Mouse (Mus musculus) telencephalon, adult 2 months (tissue): ENCODE measurements around the gene Nfatc2ip.
"Not testable (repeated sequence)": the region's sequence is repeated elsewhere in the genome, so short reads cannot be mapped to it uniquely, and the experiment has no call there.

Experiments
- DNase-seq: peaks from one replicate; pipeline ENCODE4 v3.0.0-alpha.2; 2011; ENCODE audit warnings: low read depth, low spot score

Gene Nfatc2ip

DNA sequence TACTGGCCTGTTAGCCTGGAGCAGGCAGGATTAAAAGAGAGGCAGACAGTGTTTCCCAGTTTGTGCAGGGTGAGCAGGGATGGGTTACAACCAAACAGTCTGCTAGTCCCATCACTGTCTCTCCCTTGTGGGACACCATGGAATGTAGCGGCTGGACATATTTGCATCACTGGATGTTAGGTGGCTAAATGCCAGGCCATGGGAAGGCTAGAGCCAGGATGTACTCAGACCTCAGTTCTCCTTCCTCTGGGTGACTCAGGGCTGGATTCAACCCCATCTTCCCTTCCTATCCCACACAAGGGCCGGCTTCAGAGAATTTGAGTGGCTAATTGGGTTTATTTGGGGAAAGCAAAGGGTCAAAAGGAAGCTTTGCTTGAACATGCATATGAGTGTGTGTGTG is 12.1 kb upstream of the Nfatc2ip start:
- DNase-seq, result no peak

DNA sequence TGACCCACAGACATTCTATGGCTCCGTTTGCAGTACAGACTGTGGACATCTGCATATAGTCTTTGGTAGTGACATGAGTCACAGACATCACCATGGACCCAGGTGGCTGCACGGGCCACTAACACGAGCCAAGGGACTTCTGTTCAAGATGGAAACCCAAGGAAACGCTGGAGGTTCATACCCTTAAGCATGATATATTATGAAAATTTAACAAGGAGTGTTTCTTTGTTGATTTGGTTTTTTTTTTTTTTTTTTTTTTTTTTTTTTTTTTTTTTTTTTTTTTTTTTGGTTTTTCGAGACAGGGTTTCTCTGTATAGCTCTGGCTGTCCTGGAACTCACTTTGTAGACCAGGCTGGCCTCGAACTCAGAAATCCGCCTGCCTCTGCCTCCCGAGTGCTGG is 6.0 kb upstream of the Nfatc2ip start:
- not testable (repeated sequence) for DNase-seq

DNA sequence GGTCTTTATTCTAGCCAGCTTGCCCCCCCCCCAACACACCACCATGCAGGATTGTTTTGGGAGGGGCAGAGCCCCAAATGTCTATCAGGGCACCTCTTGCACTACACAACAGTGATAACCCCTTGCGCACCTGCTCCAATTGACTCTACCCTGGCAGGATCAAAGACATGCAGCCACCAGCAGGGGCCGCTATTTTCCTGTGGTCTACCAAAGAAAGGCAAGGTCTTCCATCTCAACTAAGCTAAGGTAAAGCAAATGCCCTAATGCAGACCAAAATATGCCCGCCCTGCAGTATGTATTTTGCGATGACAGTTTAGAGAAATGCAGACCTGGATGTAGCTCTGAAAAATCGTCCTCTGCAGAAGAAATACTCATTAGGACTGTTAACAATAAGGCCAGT is 3.0 kb upstream of the Nfatc2ip start:
- DNase-seq, result peak; percentile 39

GRCm38 (mm10) chr7:126397822-126398221 is 1.3 kb upstream of the Nfatc2ip start:
- DNase-seq, result no peak

DNA sequence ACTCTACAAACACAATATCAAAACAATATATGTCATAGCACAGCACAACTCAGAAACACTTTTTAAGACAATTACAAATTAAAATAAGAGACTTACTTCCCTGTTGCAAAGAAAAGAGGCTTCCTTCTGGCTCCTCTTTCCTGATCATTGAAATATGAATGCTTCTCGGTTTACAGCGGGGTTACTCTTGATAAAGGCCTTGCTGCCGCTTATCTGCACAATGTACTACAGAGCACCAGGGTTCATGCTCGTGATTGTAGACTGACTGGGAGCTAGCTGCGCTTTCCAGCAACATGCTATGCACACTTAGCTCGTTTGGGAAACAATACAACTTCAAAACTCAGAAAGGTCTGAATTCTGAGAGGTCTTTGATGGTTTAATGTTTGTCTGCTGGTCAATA is 684 bp upstream of the Nfatc2ip start:
- DNase-seq, result no peak

DNA sequence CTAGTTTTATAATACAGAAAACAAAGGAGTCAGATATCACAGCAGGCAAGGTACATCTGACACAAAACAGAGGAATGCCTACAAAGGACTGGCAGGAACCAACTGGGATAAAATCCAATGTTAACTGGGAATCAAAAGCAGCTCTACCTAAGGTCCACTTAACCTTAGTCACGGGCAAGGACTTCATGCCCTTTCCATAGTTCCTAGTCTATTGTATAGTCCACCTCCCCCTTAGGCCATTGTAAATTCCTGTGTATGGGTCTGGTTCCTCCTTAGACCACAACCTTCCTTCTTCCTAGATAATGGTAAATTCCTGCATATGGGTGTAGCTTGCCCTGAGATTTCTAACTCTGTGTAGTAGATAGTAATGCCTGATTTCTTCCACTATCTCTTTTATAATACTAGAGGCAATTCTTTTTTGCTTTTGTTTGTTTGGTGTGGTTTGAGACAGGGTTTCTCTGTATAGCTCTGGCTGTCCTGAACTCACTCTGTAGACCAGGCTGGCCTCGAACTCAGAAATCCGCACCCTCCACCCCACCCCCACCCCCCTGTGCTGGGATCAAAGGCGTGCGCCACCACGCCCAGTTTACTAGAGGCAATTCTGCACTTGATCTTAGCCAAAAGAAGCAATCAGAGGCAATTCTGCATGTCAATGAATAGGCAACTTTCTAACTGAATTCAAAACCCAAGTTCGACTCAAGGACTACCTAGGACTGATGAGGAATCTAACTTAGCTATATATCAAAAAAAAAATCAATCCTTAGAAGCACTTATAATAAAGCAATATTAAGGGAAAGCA is 4.3 kb downstream of the Nfatc2ip start:
- not testable (repeated sequence) for DNase-seq

DNA sequence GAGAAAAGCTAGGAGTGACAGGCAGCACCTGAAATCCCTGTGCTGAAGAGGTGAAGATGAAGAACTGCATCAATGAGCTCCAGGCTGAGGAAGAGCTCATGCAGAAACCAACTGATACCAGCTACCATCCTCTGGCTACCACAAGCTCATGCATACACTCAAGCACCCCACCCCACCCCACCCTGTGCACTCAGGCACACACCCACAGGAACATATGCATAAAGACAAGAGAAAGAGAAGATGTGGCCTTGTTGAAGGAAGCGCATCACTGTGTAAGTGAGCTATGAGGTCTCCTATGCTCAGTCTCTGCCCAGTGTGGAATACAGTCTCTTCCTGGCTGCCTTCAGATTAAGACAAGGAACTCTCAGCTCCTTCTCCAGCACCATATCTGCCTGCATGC is 8.4 kb downstream of the Nfatc2ip start:
- DNase-seq, result no peak

GRCm38 (mm10) chr7:126383565-126383964 is 13.0 kb downstream of the Nfatc2ip start:
- DNase-seq, result no peak

- DNase-seq, result peak; percentile 98
These were observed 19.0 kb downstream of the Nfatc2ip start, which contains the start of gene Spns1 for GRCm38 (mm10) chr7:126377278-126378158. TSS of gene Spns1 (minus strand) at chr7:126377450.

DNA sequence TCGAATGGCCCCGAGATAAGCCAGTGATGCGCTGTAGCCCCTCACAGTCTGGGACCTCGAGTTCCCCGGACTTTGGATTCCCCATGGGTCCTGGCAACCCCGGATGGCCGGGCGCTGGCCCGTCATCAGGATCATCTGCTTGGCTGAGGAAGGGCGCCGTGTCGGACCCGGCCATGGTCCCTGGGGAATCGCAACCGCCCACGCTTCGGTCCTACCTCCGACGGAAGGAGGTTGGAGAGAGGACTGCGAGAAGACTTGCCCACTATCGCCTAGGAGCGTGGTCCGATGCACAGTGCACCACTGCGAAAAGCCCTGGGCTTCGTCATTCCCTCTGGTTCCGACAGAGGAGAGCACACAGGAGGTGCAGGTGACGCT is 19.6 kb downstream of the Nfatc2ip start:
- DNase-seq, result no peak

GRCm38 (mm10) chr7:126375012-126375411 is 21.5 kb downstream of the Nfatc2ip start:
- DNase-seq, result no peak

GRCm38 (mm10) chr7:126374526-126374925 is 22.0 kb downstream of the Nfatc2ip start:
- no peak for DNase-seq

- no peak for DNase-seq
These were observed 23.5 kb downstream of the Nfatc2ip start for GRCm38 (mm10) chr7:126373007-126373406.

DNA sequence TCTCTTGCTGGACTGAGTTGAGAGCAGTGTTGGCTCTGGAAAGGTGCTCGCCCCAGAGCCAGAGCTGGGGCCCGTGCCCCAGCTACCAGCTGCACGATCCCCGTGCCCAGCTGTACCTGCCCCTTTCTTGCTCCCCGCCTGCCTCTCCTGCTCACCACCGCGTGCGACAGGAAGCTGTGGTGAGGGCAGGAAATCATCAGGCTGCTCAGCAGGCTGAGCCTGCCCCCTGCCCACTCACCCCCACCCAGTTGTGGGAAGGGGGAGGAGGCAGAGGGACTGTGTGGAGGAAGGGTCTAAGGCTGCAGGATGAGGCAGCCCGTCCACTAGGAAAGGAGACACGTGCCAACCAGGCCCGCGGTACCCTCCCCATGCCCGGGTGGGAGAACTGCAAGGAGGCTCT is 27.1 kb downstream of the Nfatc2ip start, which contains the start of gene Lat:
Gene Lat (minus strand): TSS at position 178 of the 400 bp plus-strand sequence.
- DNase-seq, result no peak

- DNase-seq, result no peak
These were observed 28.2 kb downstream of the Nfatc2ip start for GRCm38 (mm10) chr7:126368367-126368766.

- no peak for DNase-seq
These were observed 28.9 kb downstream of the Nfatc2ip start for GRCm38 (mm10) chr7:126367636-126368035.

- DNase-seq, result no peak
These were observed 33.5 kb downstream of the Nfatc2ip start for GRCm38 (mm10) chr7:126363038-126363437.

DNA sequence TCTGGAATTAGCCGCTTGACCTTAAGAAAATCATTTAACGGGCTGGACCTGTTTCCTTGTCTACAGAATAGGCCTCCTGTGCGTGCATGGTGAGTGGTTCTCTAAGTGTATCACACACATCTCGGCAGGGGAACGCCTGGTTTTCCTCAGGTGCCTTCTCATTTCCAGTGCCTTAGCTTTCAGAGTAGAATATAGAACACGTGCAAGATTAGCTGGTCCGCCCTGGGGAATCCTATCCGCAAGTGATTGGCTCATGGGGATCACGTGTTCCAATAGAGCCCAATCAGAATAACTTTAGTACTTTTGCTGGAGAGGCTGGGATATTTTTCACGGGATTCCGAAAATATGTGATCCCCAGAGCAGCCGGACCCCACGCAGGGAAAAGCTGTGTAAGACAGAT is 37.5 kb downstream of the Nfatc2ip start:
- no peak for DNase-seq

- DNase-seq, result no peak
These were observed 38.1 kb downstream of the Nfatc2ip start for GRCm38 (mm10) chr7:126358413-126358812.

DNA sequence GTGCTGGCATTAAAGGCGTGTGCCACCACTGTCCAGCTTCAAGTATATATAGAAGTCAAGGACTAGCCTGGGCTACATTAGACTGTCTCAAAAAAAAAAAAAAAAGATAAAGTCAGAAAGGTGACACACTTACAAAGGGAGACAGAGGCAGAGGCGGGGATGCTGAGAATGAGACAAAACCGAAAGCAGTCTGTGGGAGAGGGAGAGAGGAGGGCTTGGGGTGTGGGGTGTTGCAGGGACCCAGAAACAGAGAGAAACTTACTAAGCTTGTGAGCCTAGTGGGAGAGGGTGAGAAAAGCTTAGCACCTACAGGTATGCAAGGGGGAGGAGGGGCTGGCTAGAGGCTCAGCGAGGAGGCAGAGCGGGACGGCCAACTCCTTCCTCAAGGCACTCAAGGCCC is 38.7 kb downstream of the Nfatc2ip start:
- no peak for DNase-seq

- DNase-seq, result no peak
These were observed 39.5 kb downstream of the Nfatc2ip start for GRCm38 (mm10) chr7:126356793-126357591.
